10 mouse cellular contexts compared by ENCODE assay signal in the genomic region with DNA sequence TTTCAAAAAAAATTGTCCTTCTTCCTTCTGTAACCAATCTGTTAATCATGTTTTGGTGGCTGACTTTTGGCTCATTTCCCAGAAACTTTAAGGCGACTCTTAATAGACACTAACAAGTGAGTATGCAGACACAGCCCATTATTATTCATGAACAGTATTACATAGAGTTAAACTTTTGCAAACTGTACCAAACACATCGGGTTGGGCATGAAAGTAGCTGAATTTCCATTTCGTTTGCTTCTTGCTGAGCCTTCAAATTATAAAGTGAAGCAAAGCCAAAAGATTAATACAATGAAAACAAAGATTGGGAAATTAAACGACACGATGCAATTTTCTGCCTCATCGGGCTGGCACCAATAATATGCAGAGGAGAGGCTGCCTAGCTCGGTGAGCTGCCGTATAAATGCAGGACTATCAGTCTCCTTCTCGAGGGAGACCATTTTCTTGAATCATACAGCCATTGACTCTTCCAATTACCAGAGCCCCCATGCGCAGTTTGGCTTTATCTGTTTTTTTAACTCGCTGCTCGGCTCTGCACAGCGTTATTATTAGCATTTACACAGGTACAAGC.
A peak's percentile ranks its signal among the peaks of the same experiment; 100 is the strongest.
DNase-seq lines count a peak whose midpoint lies in the region; ATAC-seq and TF ChIP-seq lines count a peak whose summit lies in the region.
"Had no signal": no experiment of that assay in that cellular context is flagged by ENCODE, and none has a peak within 500 bp of the region (broad histone marks: within the 10 kb centered on the region; RNA-seq: fewer than 3 reads in every experiment).

No protein-coding gene starts in this region.

- H3K4me2 ChIP-seq in kidney, postnatal 0 days (ENCODE audit: low read length), result peak overlapping the region; percentile 40
- H3K4me2 ChIP-seq in embryonic facial prominence, embryonic 14.5 days (ENCODE audit: low read depth, low read length), result peak overlapping the region; percentile 38; the same call in 1 of the 2 replicates

- H3K4me1 ChIP-seq in kidney, postnatal 0 days (replicated peaks; ENCODE audit: insufficient read depth, low read length), result no peaks in the 10 kb centered on the region
- H3K4me1 ChIP-seq in embryonic facial prominence, embryonic 14.5 days (ENCODE audit: control insufficient read depth, insufficient read depth, low read length), result peaks cover 19% of the 10 kb centered on the region; the same call in 1 of the 2 replicates

- intact Hi-C loops in left cerebral cortex, postnatal 10 days (cut with DNase I), result no loop called here

- H3K9ac ChIP-seq in kidney, postnatal 0 days (ENCODE audit: low read depth, low read length), result no peak overlapping the region
- H3K9ac ChIP-seq in embryonic facial prominence, embryonic 14.5 days (ENCODE audit: low read depth, low read length), result no peak overlapping the region

- no peak overlapping the region for H3K4me3 ChIP-seq in kidney, postnatal 0 days (replicated peaks; ENCODE audit: low read depth, low read length)
- no peak overlapping the region for H3K4me3 ChIP-seq in embryonic facial prominence, embryonic 14.5 days (ENCODE audit: low read depth, low read length)
- H3K4me3 ChIP-seq: erythroblast, embryonic 14.5 days; megakaryocyte, embryonic 14.5 days had no signal

- no peak for TF ChIP-seq CTCF in kidney, postnatal 0 days (IDR thresholded peaks at IDR 0.05; ENCODE audit: low read depth)

- H3K27ac ChIP-seq in kidney, postnatal 0 days, result no peak overlapping the region
- H3K27ac ChIP-seq in embryonic facial prominence, embryonic 14.5 days (replicated peaks; ENCODE audit: low read depth, low read length), result no peak overlapping the region

- H3K9me3 ChIP-seq in kidney, postnatal 0 days (replicated peaks; ENCODE audit: low read length), result no peaks in the 10 kb centered on the region
- no peaks in the 10 kb centered on the region for H3K9me3 ChIP-seq in embryonic facial prominence, embryonic 14.5 days (ENCODE audit: control insufficient read depth, low read length)

- DNase-seq in kidney, postnatal 0 days (ENCODE audit: low spot score), result peak; percentile 28
- DNase-seq in kidney, postnatal 25 days, result no peak
- peak; percentile 5 for DNase-seq in NIH3T3 (ENCODE audit: low read depth)
- DNase-seq in embryonic facial prominence, embryonic 14.5 days (ENCODE audit: low spot score), result peak; percentile 36
- peak; percentile 19 to 20 for DNase-seq in layer of hippocampus, postnatal 14 days (ENCODE audit: low spot score in 2 of 2)
- no peak for DNase-seq in right cerebral cortex, adult 18-20 months
- no peak for DNase-seq in left cerebral cortex, adult 11 months (ENCODE audit: low spot score)
- DNase-seq in left cerebral cortex, postnatal 10 days (ENCODE audit: extremely low spot score in 1 of 2, low spot score in 2 of 2), result no peak

- no peak for ATAC-seq in kidney, postnatal 0 days (replicated peaks; ENCODE audit: low FRiP score, low read depth)
- ATAC-seq in embryonic facial prominence, embryonic 14.5 days (ENCODE audit: low read depth), result no peak

- 36% methylated on average over 13 of the region's 13 CpGs for WGBS in kidney, postnatal 0 days
- WGBS in embryonic facial prominence, embryonic 14.5 days, result 50% methylated on average over 13 of the region's 13 CpGs

- H3K27me3 ChIP-seq in kidney, postnatal 0 days (ENCODE audit: insufficient read depth, low read length), result no peaks in the 10 kb centered on the region
- H3K27me3 ChIP-seq in embryonic facial prominence, embryonic 14.5 days (replicated peaks; ENCODE audit: control insufficient read depth, insufficient read depth, low read length), result no peaks in the 10 kb centered on the region
- H3K27me3 ChIP-seq: megakaryocyte, embryonic 14.5 days had no signal

- H3K36me3 ChIP-seq in kidney, postnatal 0 days (ENCODE audit: insufficient read depth, low read length), result no peaks in the 10 kb centered on the region
- H3K36me3 ChIP-seq in embryonic facial prominence, embryonic 14.5 days (ENCODE audit: control insufficient read depth, insufficient read depth, low read length), result no peaks in the 10 kb centered on the region

Comparison
In these comparisons a context has a peak if more than half of its experiments do, and no peak if none do; other contexts are left out.
1. DNase-seq: peak in kidney, postnatal 0 days (single experiment), NIH3T3 (single experiment), embryonic facial prominence, embryonic 14.5 days (single experiment) and layer of hippocampus, postnatal 14 days (2 of 2); none in kidney, postnatal 25 days (0 of 2), right cerebral cortex, adult 18-20 months (single experiment), left cerebral cortex, adult 11 months (single experiment) and left cerebral cortex, postnatal 10 days (0 of 2).